Mouse (Mus musculus): ENCODE data around the gene Tmem9. TPM values are rescaled to one million over a fixed set of nuclear protein-coding genes. Genes with fewer than 3 reads are reported as not detected.

Gene Tmem9
- polyA plus RNA-seq, 1 experiment from 2014 or later: 57.4 TPM

- 75% methylated on average over 5 of the region's 5 CpGs for WGBS (ENCODE audit: insufficient replicate concordance)
- H3K36me3 ChIP-seq (replicated peaks; ENCODE audit: insufficient read depth, low read length): peaks cover 9% of the 10 kb centered on the region; the same call in 1 of the 2 replicates
- H3K27ac ChIP-seq (ENCODE audit: low read depth): no peak overlapping the region
- H3K4me3 ChIP-seq (ENCODE audit: low read depth, low read length): no peak overlapping the region
- no peak for ATAC-seq
- no peak for DNase-seq
- no peaks in the 10 kb centered on the region for H3K9me3 ChIP-seq (ENCODE audit: low read length)
- no peak overlapping the region for H3K9ac ChIP-seq (replicated peaks)
- H3K4me2 ChIP-seq (ENCODE audit: low read depth, low read length): no peak overlapping the region
- H3K4me1 ChIP-seq (ENCODE audit: insufficient read depth): no peaks in the 10 kb centered on the region
- TF ChIP-seq CTCF (IDR thresholded peaks at IDR 0.05; ENCODE audit: low read depth) (no peak), EP300 (IDR thresholded peaks at IDR 0.05; ENCODE audit: low read depth) (no peak)
- peaks cover 12% of the 10 kb centered on the region for H3K27me3 ChIP-seq (ENCODE audit: insufficient read depth, low read length)
Measured at GRCm38 (mm10) chr1:136038746-136039538, 31.0 kb downstream of the Tmem9 start.

- no peak for TF ChIP-seq EP300 (IDR thresholded peaks at IDR 0.05; ENCODE audit: low read depth)
- TF ChIP-seq CTCF (IDR thresholded peaks at IDR 0.05; ENCODE audit: low read depth): no peak
- H3K27ac ChIP-seq (ENCODE audit: low read depth): no peak overlapping the region
- peaks cover 12% of the 10 kb centered on the region for H3K27me3 ChIP-seq (ENCODE audit: insufficient read depth, low read length)
- H3K36me3 ChIP-seq (replicated peaks; ENCODE audit: insufficient read depth, low read length): no peaks in the 10 kb centered on the region
- no peak for DNase-seq
- no peak for ATAC-seq
- 21% methylated on average over 11 of the region's 11 CpGs for WGBS (ENCODE audit: insufficient replicate concordance)
- no peaks in the 10 kb centered on the region for H3K9me3 ChIP-seq (ENCODE audit: low read length)
- H3K4me3 ChIP-seq (ENCODE audit: low read depth, low read length): no peak overlapping the region
- H3K9ac ChIP-seq (replicated peaks): no peak overlapping the region
- no peak overlapping the region for H3K4me2 ChIP-seq (ENCODE audit: low read depth, low read length)
- H3K4me1 ChIP-seq (ENCODE audit: insufficient read depth): no peaks in the 10 kb centered on the region
Measured at GRCm38 (mm10) chr1:136040452-136040851, 32.5 kb downstream of the Tmem9 start.

- WGBS (ENCODE audit: insufficient replicate concordance): 44% methylated on average over 4 of the region's 4 CpGs
- Histone ChIP-seq H3K9me3 (ENCODE audit: low read length) (no peaks in the 10 kb centered on the region), H3K27ac (ENCODE audit: low read depth) (no peak overlapping the region), H3K27me3 (ENCODE audit: insufficient read depth, low read length) (peaks cover 12% of the 10 kb centered on the region), H3K4me2 (ENCODE audit: low read depth, low read length) (no peak overlapping the region), H3K4me1 (ENCODE audit: insufficient read depth) (no peaks in the 10 kb centered on the region), H3K4me3 (ENCODE audit: low read depth, low read length) (no peak overlapping the region), H3K9ac (replicated peaks) (no peak overlapping the region), H3K36me3 (replicated peaks; ENCODE audit: insufficient read depth, low read length) (no peaks in the 10 kb centered on the region)
- ATAC-seq (no peak), DNase-seq (no peak)
- TF ChIP-seq EP300 (IDR thresholded peaks at IDR 0.05; ENCODE audit: low read depth) (no peak), CTCF (IDR thresholded peaks at IDR 0.05; ENCODE audit: low read depth) (no peak)
Measured at GRCm38 (mm10) chr1:136040874-136041273, 32.9 kb downstream of the Tmem9 start.

GRCm38 (mm10) chr1:136045774-136046173 is 37.8 kb downstream of the Tmem9 start:
- no peak for TF ChIP-seq EP300 (IDR thresholded peaks at IDR 0.05; ENCODE audit: low read depth)
- peak; percentile 85 for TF ChIP-seq CTCF (IDR thresholded peaks at IDR 0.05; ENCODE audit: low read depth)
- DNase-seq (peak; percentile 66), ATAC-seq (no peak)
- Histone ChIP-seq H3K4me2 (ENCODE audit: low read depth, low read length) (no peak overlapping the region), H3K4me1 (ENCODE audit: insufficient read depth) (no peaks in the 10 kb centered on the region), H3K27ac (ENCODE audit: low read depth) (no peak overlapping the region), H3K4me3 (ENCODE audit: low read depth, low read length) (no peak overlapping the region), H3K36me3 (replicated peaks; ENCODE audit: insufficient read depth, low read length) (no peaks in the 10 kb centered on the region), H3K9ac (replicated peaks) (no peak overlapping the region), H3K27me3 (ENCODE audit: insufficient read depth, low read length) (peaks cover 32% of the 10 kb centered on the region), H3K9me3 (ENCODE audit: low read length) (no peaks in the 10 kb centered on the region)
- 13% methylated on average over 4 of the region's 4 CpGs for whole genome bisulfite sequencing (ENCODE audit: insufficient replicate concordance)

GRCm38 (mm10) chr1:136047432-136047831 is 39.5 kb downstream of the Tmem9 start:
- H3K9me3 ChIP-seq (ENCODE audit: low read length): no peaks in the 10 kb centered on the region
- H3K4me1 ChIP-seq (ENCODE audit: insufficient read depth): no peaks in the 10 kb centered on the region
- H3K4me3 ChIP-seq (ENCODE audit: low read depth, low read length): no peak overlapping the region
- no peaks in the 10 kb centered on the region for H3K36me3 ChIP-seq (replicated peaks; ENCODE audit: insufficient read depth, low read length)
- no peak overlapping the region for H3K27ac ChIP-seq (ENCODE audit: low read depth)
- DNase-seq: peak; percentile 31
- H3K27me3 ChIP-seq (ENCODE audit: insufficient read depth, low read length): peaks cover 36% of the 10 kb centered on the region
- TF ChIP-seq EP300 (IDR thresholded peaks at IDR 0.05; ENCODE audit: low read depth) (no peak), CTCF (IDR thresholded peaks at IDR 0.05; ENCODE audit: low read depth) (peak; percentile 74)
- ATAC-seq: no peak
- H3K4me2 ChIP-seq (ENCODE audit: low read depth, low read length): no peak overlapping the region
- H3K9ac ChIP-seq (replicated peaks): no peak overlapping the region
- WGBS (ENCODE audit: insufficient replicate concordance): 2% methylated on average over 2 of the region's 2 CpGs

- Histone ChIP-seq H3K27ac (ENCODE audit: low read depth) (no peak overlapping the region), H3K9ac (replicated peaks) (no peak overlapping the region), H3K27me3 (ENCODE audit: insufficient read depth, low read length) (peaks cover 41% of the 10 kb centered on the region), H3K4me2 (ENCODE audit: low read depth, low read length) (no peak overlapping the region), H3K36me3 (replicated peaks; ENCODE audit: insufficient read depth, low read length) (no peaks in the 10 kb centered on the region), H3K4me3 (ENCODE audit: low read depth, low read length) (no peak overlapping the region), H3K4me1 (ENCODE audit: insufficient read depth) (no peaks in the 10 kb centered on the region), H3K9me3 (ENCODE audit: low read length) (no peaks in the 10 kb centered on the region)
- DNase-seq (no peak), ATAC-seq (no peak)
- TF ChIP-seq CTCF (IDR thresholded peaks at IDR 0.05; ENCODE audit: low read depth) (no peak), EP300 (IDR thresholded peaks at IDR 0.05; ENCODE audit: low read depth) (no peak)
- 54% methylated on average over 9 of the region's 9 CpGs for WGBS (ENCODE audit: insufficient replicate concordance)
Measured at GRCm38 (mm10) chr1:136047894-136048293, 39.9 kb downstream of the Tmem9 start.

All from liver, postnatal 0 days (tissue).